Mouse (Mus musculus): ENCODE measurements around the gene Plpp6. TPM values are rescaled to one million over a fixed set of nuclear protein-coding genes. Genes with fewer than 3 reads are reported as not detected.

The Plpp6 gene
- total and polyA plus RNA-seq, 2 experiments from 2014 or later, result 14.2 to 20.9 TPM

- Histone ChIP-seq H3K4me2 (ENCODE audit: low read depth, low read length) (no peak overlapping the region), H3K36me3 (ENCODE audit: insufficient read depth, low read length) (no peaks in the 10 kb centered on the region), H3K4me1 (ENCODE audit: insufficient read depth, low read length) (no peaks in the 10 kb centered on the region), H3K9ac (replicated peaks; ENCODE audit: low read length) (no peak overlapping the region), H3K4me3 (ENCODE audit: low read length) (no peak overlapping the region), H3K9me3 (ENCODE audit: low read length) (no peaks in the 10 kb centered on the region), H3K27ac (no peak overlapping the region), H3K27me3 (ENCODE audit: insufficient read depth, low read length) (no peaks in the 10 kb centered on the region)
- WGBS, result 64% methylated on average over 4 of the region's 4 CpGs
- DNase-seq (ENCODE audit: low spot score), result no peak
- TF ChIP-seq CTCF (IDR thresholded peaks at IDR 0.05; ENCODE audit: low read depth), result no peak
- no peak for ATAC-seq
Observed at GRCm38 (mm10) chr19:28927396-28927795, 36.4 kb upstream of the Plpp6 start.

- ATAC-seq (no peak), DNase-seq (ENCODE audit: low spot score) (no peak)
- H3K4me2 ChIP-seq (ENCODE audit: low read depth, low read length), result no peak overlapping the region
- TF ChIP-seq CTCF (IDR thresholded peaks at IDR 0.05; ENCODE audit: low read depth), result no peak
- no peaks in the 10 kb centered on the region for H3K36me3 ChIP-seq (ENCODE audit: insufficient read depth, low read length)
- no peaks in the 10 kb centered on the region for H3K4me1 ChIP-seq (ENCODE audit: insufficient read depth, low read length)
- no peak overlapping the region for H3K9ac ChIP-seq (replicated peaks; ENCODE audit: low read length)
- no peak overlapping the region for H3K4me3 ChIP-seq (ENCODE audit: low read length)
- H3K27me3 ChIP-seq (ENCODE audit: insufficient read depth, low read length), result no peaks in the 10 kb centered on the region
- H3K27ac ChIP-seq, result no peak overlapping the region
- no peaks in the 10 kb centered on the region for H3K9me3 ChIP-seq (ENCODE audit: low read length)
Observed at GRCm38 (mm10) chr19:28929034-28929433, 34.7 kb upstream of the Plpp6 start.

GRCm38 (mm10) chr19:28934897-28935296 lies 28.9 kb upstream of the Plpp6 start:
- WGBS, result 86% methylated on average over 3 of the region's 3 CpGs
- H3K4me3 ChIP-seq (ENCODE audit: low read length), result no peak overlapping the region
- H3K9ac ChIP-seq (replicated peaks; ENCODE audit: low read length), result no peak overlapping the region
- no peaks in the 10 kb centered on the region for H3K4me1 ChIP-seq (ENCODE audit: insufficient read depth, low read length)
- no peaks in the 10 kb centered on the region for H3K27me3 ChIP-seq (ENCODE audit: insufficient read depth, low read length)
- H3K27ac ChIP-seq, result no peak overlapping the region
- H3K36me3 ChIP-seq (ENCODE audit: insufficient read depth, low read length), result no peaks in the 10 kb centered on the region
- ATAC-seq, result no peak
- no peak for TF ChIP-seq CTCF (IDR thresholded peaks at IDR 0.05; ENCODE audit: low read depth)
- H3K9me3 ChIP-seq (ENCODE audit: low read length), result no peaks in the 10 kb centered on the region
- DNase-seq (ENCODE audit: low spot score), result no peak
- H3K4me2 ChIP-seq (ENCODE audit: low read depth, low read length), result no peak overlapping the region

GRCm38 (mm10) chr19:28940135-28940874 lies 23.4 kb upstream of the Plpp6 start:
- Histone ChIP-seq H3K27me3 (ENCODE audit: insufficient read depth, low read length) (no peaks in the 10 kb centered on the region), H3K9ac (replicated peaks; ENCODE audit: low read length) (no peak overlapping the region), H3K36me3 (ENCODE audit: insufficient read depth, low read length) (no peaks in the 10 kb centered on the region), H3K4me2 (ENCODE audit: low read depth, low read length) (no peak overlapping the region), H3K27ac (no peak overlapping the region), H3K4me1 (ENCODE audit: insufficient read depth, low read length) (no peaks in the 10 kb centered on the region), H3K9me3 (ENCODE audit: low read length) (no peaks in the 10 kb centered on the region), H3K4me3 (ENCODE audit: low read length) (no peak overlapping the region)
- no peak for ATAC-seq
- DNase-seq (ENCODE audit: low spot score), result no peak
- TF ChIP-seq CTCF (IDR thresholded peaks at IDR 0.05; ENCODE audit: low read depth), result no peak
- WGBS, result 81% methylated on average over 9 of the region's 9 CpGs

GRCm38 (mm10) chr19:28941271-28941670 lies 22.5 kb upstream of the Plpp6 start:
- no peak for ATAC-seq
- no peak for TF ChIP-seq CTCF (IDR thresholded peaks at IDR 0.05; ENCODE audit: low read depth)
- DNase-seq (ENCODE audit: low spot score), result no peak
- Histone ChIP-seq H3K9ac (replicated peaks; ENCODE audit: low read length) (no peak overlapping the region), H3K4me2 (ENCODE audit: low read depth, low read length) (no peak overlapping the region), H3K36me3 (ENCODE audit: insufficient read depth, low read length) (no peaks in the 10 kb centered on the region), H3K9me3 (ENCODE audit: low read length) (no peaks in the 10 kb centered on the region), H3K4me3 (ENCODE audit: low read length) (no peak overlapping the region), H3K27me3 (ENCODE audit: insufficient read depth, low read length) (no peaks in the 10 kb centered on the region), H3K27ac (no peak overlapping the region), H3K4me1 (ENCODE audit: insufficient read depth, low read length) (no peaks in the 10 kb centered on the region)
- WGBS, result 70% methylated on average over 4 of the region's 4 CpGs

- Histone ChIP-seq H3K27ac (no peak overlapping the region), H3K4me2 (ENCODE audit: low read depth, low read length) (no peak overlapping the region), H3K4me1 (ENCODE audit: insufficient read depth, low read length) (no peaks in the 10 kb centered on the region), H3K4me3 (ENCODE audit: low read length) (no peak overlapping the region), H3K36me3 (ENCODE audit: insufficient read depth, low read length) (no peaks in the 10 kb centered on the region), H3K9me3 (ENCODE audit: low read length) (no peaks in the 10 kb centered on the region), H3K9ac (replicated peaks; ENCODE audit: low read length) (no peak overlapping the region), H3K27me3 (ENCODE audit: insufficient read depth, low read length) (no peaks in the 10 kb centered on the region)
- ATAC-seq, result no peak
- no peak for TF ChIP-seq CTCF (IDR thresholded peaks at IDR 0.05; ENCODE audit: low read depth)
- DNase-seq (ENCODE audit: low spot score), result no peak
- WGBS, result 48% methylated on average over 4 of the region's 4 CpGs
Observed at GRCm38 (mm10) chr19:28946782-28947181, 17.0 kb upstream of the Plpp6 start.

GRCm38 (mm10) chr19:28947311-28947710 lies 16.4 kb upstream of the Plpp6 start:
- Histone ChIP-seq H3K4me3 (ENCODE audit: low read length) (no peak overlapping the region), H3K27me3 (ENCODE audit: insufficient read depth, low read length) (no peaks in the 10 kb centered on the region), H3K9me3 (ENCODE audit: low read length) (no peaks in the 10 kb centered on the region), H3K4me1 (ENCODE audit: insufficient read depth, low read length) (no peaks in the 10 kb centered on the region), H3K4me2 (ENCODE audit: low read depth, low read length) (no peak overlapping the region), H3K36me3 (ENCODE audit: insufficient read depth, low read length) (no peaks in the 10 kb centered on the region), H3K27ac (no peak overlapping the region), H3K9ac (replicated peaks; ENCODE audit: low read length) (no peak overlapping the region)
- no peak for DNase-seq (ENCODE audit: low spot score)
- 54% methylated on average over 2 of the region's 2 CpGs for WGBS
- TF ChIP-seq CTCF (IDR thresholded peaks at IDR 0.05; ENCODE audit: low read depth), result no peak
- ATAC-seq, result no peak

All from hindbrain, postnatal 0 days (tissue).